Mouse (Mus musculus): ENCODE data around the gene Ccng1. TPM values are rescaled to one million over a fixed set of nuclear protein-coding genes. Genes with fewer than 3 reads are reported as not detected.

The Ccng1 gene
- total RNA-seq, 1 experiment: 252 TPM

GRCm38 (mm10) chr11:40747716-40748115 lies 7.4 kb downstream of the Ccng1 start:
- DNase-seq (ENCODE audit: low read depth, low spot score): no peak
- in situ Hi-C loops (cut with MboI; ENCODE audit: low sequenced_read_pairs in 2 of 2, unreplicated experiment in 2 of 2): no loop called here
- Histone ChIP-seq H3K27ac (ENCODE audit: insufficient read depth, low read depth, low read length, poor library complexity, severe bottlenecking) (no peak overlapping the region), H3K36me3 (ENCODE audit: control insufficient read depth, insufficient read depth, low read length, poor library complexity, severe bottlenecking) (peaks cover 8% of the 10 kb centered on the region), H3K9ac (ENCODE audit: insufficient read depth, low read depth, low read length, poor library complexity, severe bottlenecking) (no peak overlapping the region), H3K9me3 (ENCODE audit: control insufficient read depth, insufficient read depth, low read depth, low read length) (no peaks in the 10 kb centered on the region), H3K4me1 (ENCODE audit: control insufficient read depth in 2 of 2, insufficient read depth in 2 of 2, low read length in 2 of 2, poor library complexity in 1 of 2) (peaks cover 0 to 3% of the 10 kb centered on the region in 2 experiments; a peak in 1 of 4 replicates), H3K4me3 (ENCODE audit: insufficient read depth in 1 of 2, low read depth in 1 of 2, low read length in 2 of 2, poor library complexity in 1 of 2, severe bottlenecking in 1 of 2) (no peak overlapping the region)
- TF ChIP-seq HCFC1 (IDR thresholded peaks at IDR 0.05; ENCODE audit: borderline replicate concordance, insufficient read depth, low read length) (no peak), ZC3H11A (IDR thresholded peaks at IDR 0.05; ENCODE audit: borderline replicate concordance, low read depth, low read length) (no peak), ZNF384 (IDR thresholded peaks at IDR 0.05; ENCODE audit: low read depth, low read length) (no peak), CHD2 (IDR thresholded peaks at IDR 0.05; ENCODE audit: low read depth, low read length) (no peak), MAFK (IDR thresholded peaks at IDR 0.05; ENCODE audit: insufficient read depth, low read depth, low read length) (no peak)

GRCm38 (mm10) chr11:40746361-40746760 lies 8.8 kb downstream of the Ccng1 start:
- Histone ChIP-seq H3K27ac (ENCODE audit: insufficient read depth, low read depth, low read length, poor library complexity, severe bottlenecking) (no peak overlapping the region), H3K9me3 (ENCODE audit: control insufficient read depth, insufficient read depth, low read depth, low read length) (no peaks in the 10 kb centered on the region), H3K9ac (ENCODE audit: insufficient read depth, low read depth, low read length, poor library complexity, severe bottlenecking) (no peak overlapping the region), H3K4me1 (ENCODE audit: control insufficient read depth in 2 of 2, insufficient read depth in 2 of 2, low read length in 2 of 2, poor library complexity in 1 of 2) (peaks cover 0 to 3% of the 10 kb centered on the region in 2 experiments; a peak in 1 of 4 replicates), H3K4me3 (ENCODE audit: insufficient read depth in 1 of 2, low read depth in 1 of 2, low read length in 2 of 2, poor library complexity in 1 of 2, severe bottlenecking in 1 of 2) (no peak overlapping the region), H3K36me3 (ENCODE audit: control insufficient read depth, insufficient read depth, low read length, poor library complexity, severe bottlenecking) (peaks cover 4% of the 10 kb centered on the region)
- in situ Hi-C loops (cut with MboI; ENCODE audit: low sequenced_read_pairs in 2 of 2, unreplicated experiment in 2 of 2): no loop called here
- TF ChIP-seq ZNF384 (IDR thresholded peaks at IDR 0.05; ENCODE audit: low read depth, low read length): no peak
- no peak for TF ChIP-seq ZC3H11A (IDR thresholded peaks at IDR 0.05; ENCODE audit: borderline replicate concordance, low read depth, low read length)
- DNase-seq (ENCODE audit: low read depth, low spot score): no peak

GRCm38 (mm10) chr11:40744348-40744747 lies 10.8 kb downstream of the Ccng1 start:
- H3K4me3 ChIP-seq (ENCODE audit: insufficient read depth in 1 of 2, low read depth in 1 of 2, low read length in 2 of 2, poor library complexity in 1 of 2, severe bottlenecking in 1 of 2): no peak overlapping the region
- no peak for DNase-seq (ENCODE audit: low read depth, low spot score)
- H3K27ac ChIP-seq (ENCODE audit: insufficient read depth, low read depth, low read length, poor library complexity, severe bottlenecking): no peak overlapping the region
- peaks cover 11% of the 10 kb centered on the region for H3K36me3 ChIP-seq (ENCODE audit: control insufficient read depth, insufficient read depth, low read length, poor library complexity, severe bottlenecking)
- H3K9ac ChIP-seq (ENCODE audit: insufficient read depth, low read depth, low read length, poor library complexity, severe bottlenecking): no peak overlapping the region
- in situ Hi-C loops (cut with MboI; ENCODE audit: low sequenced_read_pairs in 2 of 2, unreplicated experiment in 2 of 2): no loop called here
- peaks cover 0 to 3% of the 10 kb centered on the region in 2 experiments; a peak in 1 of 4 replicates for H3K4me1 ChIP-seq (ENCODE audit: control insufficient read depth in 2 of 2, insufficient read depth in 2 of 2, low read length in 2 of 2, poor library complexity in 1 of 2)
- no peaks in the 10 kb centered on the region for H3K9me3 ChIP-seq (ENCODE audit: control insufficient read depth, insufficient read depth, low read depth, low read length)
- no peak for TF ChIP-seq ZC3H11A (IDR thresholded peaks at IDR 0.05; ENCODE audit: borderline replicate concordance, low read depth, low read length)
- TF ChIP-seq HCFC1 (IDR thresholded peaks at IDR 0.05; ENCODE audit: borderline replicate concordance, insufficient read depth, low read length): no peak
- no peak for TF ChIP-seq CHD2 (IDR thresholded peaks at IDR 0.05; ENCODE audit: low read depth, low read length)
- TF ChIP-seq ZNF384 (IDR thresholded peaks at IDR 0.05; ENCODE audit: low read depth, low read length): no peak
- TF ChIP-seq MAFK (IDR thresholded peaks at IDR 0.05; ENCODE audit: insufficient read depth, low read depth, low read length): no peak

- Histone ChIP-seq H3K27ac (ENCODE audit: insufficient read depth, low read depth, low read length, poor library complexity, severe bottlenecking) (no peak overlapping the region), H3K4me1 (ENCODE audit: control insufficient read depth in 2 of 2, insufficient read depth in 2 of 2, low read length in 2 of 2, poor library complexity in 1 of 2) (no peaks in the 10 kb centered on the region), H3K4me3 (ENCODE audit: insufficient read depth in 1 of 2, low read depth in 1 of 2, low read length in 2 of 2, poor library complexity in 1 of 2, severe bottlenecking in 1 of 2) (no peak overlapping the region), H3K36me3 (ENCODE audit: control insufficient read depth, insufficient read depth, low read length, poor library complexity, severe bottlenecking) (peaks cover 23% of the 10 kb centered on the region), H3K9me3 (ENCODE audit: control insufficient read depth, insufficient read depth, low read depth, low read length) (no peaks in the 10 kb centered on the region), H3K9ac (ENCODE audit: insufficient read depth, low read depth, low read length, poor library complexity, severe bottlenecking) (no peak overlapping the region)
- no peak for DNase-seq (ENCODE audit: low read depth, low spot score)
- no peak for TF ChIP-seq CHD2 (IDR thresholded peaks at IDR 0.05; ENCODE audit: low read depth, low read length)
- TF ChIP-seq ZNF384 (IDR thresholded peaks at IDR 0.05; ENCODE audit: low read depth, low read length): no peak
- no peak for TF ChIP-seq HCFC1 (IDR thresholded peaks at IDR 0.05; ENCODE audit: borderline replicate concordance, insufficient read depth, low read length)
- TF ChIP-seq MAFK (IDR thresholded peaks at IDR 0.05; ENCODE audit: insufficient read depth, low read depth, low read length): no peak
- no peak for TF ChIP-seq ZC3H11A (IDR thresholded peaks at IDR 0.05; ENCODE audit: borderline replicate concordance, low read depth, low read length)
- in situ Hi-C loops (cut with MboI; ENCODE audit: low sequenced_read_pairs in 2 of 2, unreplicated experiment in 2 of 2): no loop called here
Observed at GRCm38 (mm10) chr11:40741605-40742262, 13.4 kb downstream of the Ccng1 start.
